Mouse (Mus musculus) spleen, postnatal 4 days (tissue): ENCODE data around the gene Dok5.

Source experiments
- DNase-seq, 2 experiments: peaks; one replicate each; pipeline ENCODE4 v3.0.0; 2022; ENCODE audit warnings: low spot score in 2 of 2

Gene Dok5

GRCm38 (mm10) chr2:170795242-170795641 lies 63.6 kb downstream of the Dok5 start:
- DNase-seq: no peak

DNA sequence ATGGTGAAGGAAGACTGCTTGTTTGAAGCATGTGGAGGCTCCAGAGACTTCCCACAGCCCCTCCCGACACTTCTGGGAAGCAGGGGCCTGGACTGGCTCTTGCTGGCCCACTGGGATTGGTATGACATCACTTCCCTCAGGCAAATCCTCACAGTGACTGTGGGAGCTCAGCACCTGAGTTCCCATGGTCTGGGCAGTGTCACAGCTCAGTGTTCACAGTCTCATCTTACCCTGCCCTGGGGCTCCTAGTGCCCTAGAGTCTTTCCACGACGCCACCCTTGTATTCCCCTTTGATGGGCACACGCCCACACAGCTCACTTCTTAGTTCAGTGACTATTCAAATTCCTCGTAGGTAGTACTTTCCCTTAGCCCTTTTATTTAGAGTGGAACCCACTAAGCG lies 71.4 kb downstream of the Dok5 start:
- no peak for DNase-seq

GRCm38 (mm10) chr2:170807555-170808258 lies 76.1 kb downstream of the Dok5 start:
- no peak for DNase-seq

DNA sequence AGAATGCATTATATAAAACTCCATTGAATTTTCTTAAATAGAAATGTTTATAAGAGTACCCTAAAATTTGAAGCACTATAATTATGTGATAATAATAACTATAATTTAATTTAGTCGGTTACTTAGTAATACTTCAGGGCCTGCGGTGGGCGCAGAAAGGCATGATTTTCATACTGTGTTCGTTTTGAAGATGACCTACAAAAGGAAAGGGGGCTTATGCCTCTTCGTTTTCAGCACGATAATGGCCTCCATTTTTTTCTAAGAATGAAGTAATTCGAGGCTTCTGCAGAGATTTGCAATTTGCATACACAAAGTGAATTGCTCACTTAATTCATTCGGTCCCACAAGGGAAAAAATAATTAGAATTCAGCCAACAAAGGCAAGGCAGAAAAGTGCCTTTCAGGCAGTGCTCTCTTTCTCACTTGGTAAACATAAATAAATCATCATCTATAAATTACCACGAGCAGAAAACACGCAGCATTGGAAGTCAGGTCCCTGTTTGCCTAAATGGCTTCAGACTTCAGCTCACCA lies 76.7 kb downstream of the Dok5 start:
- DNase-seq: no peak

GRCm38 (mm10) chr2:170811356-170811755 lies 79.7 kb downstream of the Dok5 start:
- no peak for DNase-seq

GRCm38 (mm10) chr2:170816302-170816701 lies 84.7 kb downstream of the Dok5 start:
- no peak for DNase-seq

GRCm38 (mm10) chr2:170817112-170817703 lies 85.6 kb downstream of the Dok5 start:
- DNase-seq: no peak

- no peak for DNase-seq
Observed at GRCm38 (mm10) chr2:170826821-170827441, 95.3 kb downstream of the Dok5 start.

DNA sequence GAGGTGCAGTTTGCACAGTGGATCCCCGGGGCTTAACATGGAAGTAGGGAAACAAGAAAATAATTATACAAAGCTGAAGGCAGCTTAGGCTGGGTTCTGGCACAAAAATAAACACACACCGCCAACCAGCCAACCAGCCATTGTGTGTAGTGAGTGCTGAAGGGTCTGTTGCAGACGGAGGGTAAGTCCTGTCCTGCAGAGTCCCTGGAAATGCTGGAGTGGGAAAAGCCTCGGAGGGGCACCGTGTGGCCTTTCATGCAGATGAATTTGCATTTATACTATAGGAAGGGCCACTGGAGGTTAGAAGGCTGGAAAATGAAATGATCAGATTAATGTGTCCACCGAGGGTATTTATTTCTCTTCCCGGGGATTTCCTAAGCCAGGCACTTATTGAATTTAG lies 97.2 kb downstream of the Dok5 start:
- DNase-seq: no peak

DNA sequence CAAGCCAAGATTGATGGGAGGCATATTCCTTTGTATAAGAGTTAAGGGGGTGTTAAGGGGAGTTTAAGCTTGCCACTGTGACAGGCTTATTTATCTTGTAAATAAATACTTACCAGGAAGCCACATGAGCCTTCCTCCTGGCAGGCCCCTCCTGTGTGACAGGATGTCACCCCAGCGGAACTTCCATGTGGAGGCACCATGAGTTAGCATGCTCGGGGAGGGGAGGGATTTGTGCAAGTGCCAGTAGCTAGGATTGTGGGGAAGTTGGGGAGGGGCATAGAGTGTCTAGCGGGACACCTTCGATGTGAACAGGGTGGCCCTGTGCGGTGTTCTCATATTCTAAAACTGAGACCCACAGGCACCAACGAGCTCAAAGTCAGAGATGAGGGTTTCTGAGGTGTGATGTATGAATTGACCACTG lies 97.6 kb downstream of the Dok5 start:
- no peak for DNase-seq

DNA sequence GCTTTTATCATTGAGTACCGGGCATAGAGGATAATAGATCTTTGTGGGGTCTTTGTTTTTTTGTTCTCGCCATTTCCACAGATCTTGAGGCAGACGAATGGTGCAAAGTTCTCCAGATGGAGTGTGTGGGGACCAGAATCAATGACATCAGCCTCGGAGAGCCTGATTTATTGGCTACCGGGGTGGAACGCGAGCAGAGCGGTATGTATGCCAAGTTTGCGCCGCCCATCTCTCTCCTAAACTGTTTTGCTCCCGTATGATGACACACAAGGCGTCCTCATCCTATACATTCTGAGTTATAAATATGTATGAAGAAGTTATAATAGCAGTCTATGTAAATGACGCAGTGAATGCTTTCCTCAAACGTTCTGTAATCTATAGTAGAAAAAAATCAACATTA lies 98.4 kb downstream of the Dok5 start:
- no peak for DNase-seq

GRCm38 (mm10) chr2:170836862-170837261 lies 105.3 kb downstream of the Dok5 start:
- no peak for DNase-seq

GRCm38 (mm10) chr2:170837363-170837762 lies 105.8 kb downstream of the Dok5 start:
- DNase-seq: no peak

DNA sequence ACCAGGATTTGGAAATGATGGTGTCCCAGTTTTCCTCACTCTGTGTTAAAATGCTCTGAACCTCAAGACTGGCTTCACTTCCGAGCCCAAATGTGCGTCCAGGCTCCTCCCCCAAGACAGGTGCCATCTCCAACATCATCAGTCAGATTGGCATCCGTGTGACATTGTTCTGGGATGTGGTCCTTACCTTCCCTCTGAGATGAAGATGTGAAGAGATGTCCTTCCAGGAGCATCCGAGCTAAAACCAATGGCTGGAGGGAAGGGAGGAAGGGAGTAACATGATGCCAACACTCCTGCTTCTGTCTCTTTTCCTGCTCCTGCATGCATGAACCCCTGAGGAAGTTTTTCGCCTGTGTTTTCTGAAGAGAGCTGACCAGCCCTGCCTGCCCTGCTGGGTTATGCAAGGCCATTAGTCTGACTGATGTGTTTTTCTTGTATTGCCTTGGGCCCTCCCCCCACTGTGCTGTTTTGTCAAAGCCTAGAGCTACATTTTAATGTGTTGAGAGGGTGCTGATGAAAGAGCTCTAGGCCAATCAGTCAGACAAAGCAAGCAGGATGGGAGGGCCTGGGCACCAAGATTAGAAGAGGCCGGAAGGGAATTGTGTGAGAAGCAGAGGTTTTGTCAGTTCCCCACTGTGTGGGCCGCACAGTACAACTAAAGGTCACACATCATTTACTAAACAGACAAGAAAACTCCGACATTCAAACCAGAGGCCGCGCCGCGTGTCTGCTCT lies 106.4 kb downstream of the Dok5 start:
- no peak for DNase-seq

DNA sequence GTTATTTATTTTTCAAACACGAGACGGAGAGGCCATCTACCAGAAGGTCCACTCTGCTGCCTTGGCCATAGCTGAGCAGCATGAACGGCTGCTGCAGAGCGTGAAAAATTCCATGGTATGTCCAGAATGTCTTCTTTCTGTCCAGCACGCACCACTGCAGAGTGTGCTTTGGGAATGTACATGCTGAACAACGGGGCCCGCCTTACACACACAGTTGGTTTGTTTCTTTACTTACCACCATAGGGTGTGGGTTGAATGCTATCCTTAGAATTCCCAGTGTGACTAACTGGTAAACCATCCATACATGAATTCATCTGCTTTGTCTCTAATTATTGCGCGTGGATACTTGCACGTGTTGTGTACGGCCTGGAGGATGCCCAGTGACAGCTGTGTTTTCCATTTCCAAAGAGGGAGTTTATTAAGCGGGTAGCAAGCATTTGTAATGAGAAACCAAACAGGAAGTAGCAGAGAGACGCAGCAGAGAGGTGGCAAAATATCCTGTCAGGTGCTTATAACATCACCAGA lies 109.9 kb downstream of the Dok5 start:
- DNase-seq: no peak

GRCm38 (mm10) chr2:170845511-170845910 lies 113.9 kb downstream of the Dok5 start:
- no peak for DNase-seq

DNA sequence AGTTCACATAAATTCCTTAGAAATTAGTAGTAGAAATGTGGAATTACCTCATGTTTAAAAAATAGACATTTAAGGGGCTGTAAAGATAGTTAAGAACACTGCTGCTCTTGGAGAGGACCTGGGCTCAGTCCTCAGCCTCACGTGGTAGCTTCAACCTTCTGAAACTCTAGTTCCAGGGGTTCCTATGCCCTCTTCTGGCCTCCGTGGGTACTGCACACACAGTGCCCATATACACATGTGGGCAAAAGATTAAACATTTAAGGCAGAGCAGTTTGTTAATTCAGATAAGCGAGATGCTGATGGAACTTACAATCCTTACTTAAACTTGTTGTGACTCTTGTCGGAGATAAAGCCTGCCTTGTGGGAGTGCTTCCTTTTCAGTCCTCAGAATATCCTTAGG lies 118.5 kb downstream of the Dok5 start:
- DNase-seq: no peak

DNA sequence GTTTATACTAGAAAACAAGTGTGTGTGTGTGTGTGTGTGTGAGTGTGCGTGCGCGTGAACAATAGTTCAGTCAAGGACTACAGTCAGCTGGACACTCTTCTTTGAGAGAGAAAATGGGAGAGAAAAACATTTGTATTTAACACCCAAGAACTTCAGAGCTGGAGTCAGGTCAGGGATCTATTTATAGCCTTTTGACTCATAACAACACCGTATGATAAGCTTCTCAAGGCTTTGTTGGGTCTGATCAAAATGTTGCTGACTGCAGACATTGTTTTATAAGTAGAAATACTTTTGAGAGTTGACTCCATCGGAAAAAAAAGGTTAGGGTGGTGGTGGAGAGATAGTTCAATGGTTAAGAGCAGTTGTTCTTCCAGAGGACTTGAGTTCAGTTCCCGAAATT lies 120.7 kb downstream of the Dok5 start:
- no peak for DNase-seq

GRCm38 (mm10) chr2:170855210-170855609 lies 123.6 kb downstream of the Dok5 start:
- DNase-seq: no peak

- no peak for DNase-seq
Observed at GRCm38 (mm10) chr2:170856085-170856484, 124.5 kb downstream of the Dok5 start.

- no peak for DNase-seq
Observed at GRCm38 (mm10) chr2:170857507-170857906, 125.9 kb downstream of the Dok5 start.

GRCm38 (mm10) chr2:170858640-170859039 lies 127.0 kb downstream of the Dok5 start:
- no peak for DNase-seq
